In genomic region chr9:22468170-22468898, GRCm38 (mm10) we compare ENCODE assay signal across 8 mouse cellular contexts. TPM values are rescaled to one million over a fixed set of nuclear protein-coding genes. Genes with fewer than 3 reads are reported as not detected.
A peak's percentile ranks its signal among the peaks of the same experiment; 100 is the strongest.
DNase-seq lines count a peak whose midpoint lies in the region; ATAC-seq lines count a peak whose summit lies in the region.

No protein-coding gene starts in this region.

- peak overlapping the region; percentile 78 for H3K4me3 ChIP-seq in embryonic facial prominence, embryonic 12.5 days
- peak overlapping the region; percentile 80 to 99 for H3K4me3 ChIP-seq in heart, embryonic 14.5 days (ENCODE audit: control insufficient read depth in 1 of 2, insufficient read depth in 1 of 2, low read depth in 1 of 2, low read length in 2 of 2)

- no peaks in the 10 kb centered on the region for H3K27me3 ChIP-seq in embryonic facial prominence, embryonic 12.5 days
- no peaks in the 10 kb centered on the region for H3K27me3 ChIP-seq in heart, embryonic 14.5 days (ENCODE audit: control insufficient read depth, insufficient read depth, low read length)

- H3K9me3 ChIP-seq in embryonic facial prominence, embryonic 12.5 days: no peaks in the 10 kb centered on the region
- no peaks in the 10 kb centered on the region for H3K9me3 ChIP-seq in heart, embryonic 14.5 days (ENCODE audit: control insufficient read depth, low read length)

- H3K9ac ChIP-seq in embryonic facial prominence, embryonic 12.5 days: peak overlapping the region; percentile 85
- peak overlapping the region; percentile 97 for H3K9ac ChIP-seq in heart, embryonic 14.5 days (ENCODE audit: low read length)

- H3K36me3 ChIP-seq in embryonic facial prominence, embryonic 12.5 days: peaks cover 6% of the 10 kb centered on the region
- peaks cover 26% of the 10 kb centered on the region; the same call in 1 of the 2 replicates for H3K36me3 ChIP-seq in heart, embryonic 14.5 days (ENCODE audit: control insufficient read depth, insufficient read depth, low read length)

- no peaks in the 10 kb centered on the region for H3K4me1 ChIP-seq in embryonic facial prominence, embryonic 12.5 days
- 0 out of 4 replicates have a peak, but pooled peaks cover 0 to 3% of the 10 kb centered on the region in 2 experiments for H3K4me1 ChIP-seq in heart, embryonic 14.5 days (ENCODE audit: control insufficient read depth in 2 of 2, insufficient read depth in 2 of 2, low read length in 2 of 2)

- WGBS in embryonic facial prominence, embryonic 12.5 days: 3% methylated on average over 43 of the region's 43 CpGs
- 3% methylated on average over 43 of the region's 43 CpGs for WGBS in heart, embryonic 14.5 days

- peak; percentile 62 to 84 for DNase-seq in adrenal gland, adult (ENCODE audit: inconsistent age in 2 of 2, low spot score in 1 of 2)
- DNase-seq in adrenal gland, adult 18-20 months (ENCODE audit: low spot score in 2 of 2): no peak
- DNase-seq in kidney, postnatal 14 days: peak; percentile 84
- DNase-seq in lung, postnatal 14 days: peak; percentile 69
- DNase-seq in ovary, postnatal 36 days (ENCODE audit: low spot score): peak; percentile 70

- H3K27ac ChIP-seq in embryonic facial prominence, embryonic 12.5 days: peak overlapping the region; percentile 86
- H3K27ac ChIP-seq in heart, embryonic 14.5 days (replicated peaks in 1 of 2; ENCODE audit: control insufficient read depth in 1 of 2, insufficient read depth in 1 of 2, low read depth in 2 of 2, low read length in 2 of 2): peak overlapping the region; percentile 86 to 93

- ATAC-seq in activated CD4-positive, CD25-positive, alpha-beta regulatory T cell, adult 4 months: peak; percentile 77
- ATAC-seq in embryonic facial prominence, embryonic 12.5 days (ENCODE audit: insufficient number of reproducible peaks, insufficient read depth, low FRiP score, low TSS enrichment): no peak; the same call in 1 of the 2 replicates
- ATAC-seq in heart, embryonic 14.5 days (ENCODE audit: insufficient number of reproducible peaks, insufficient read depth, low FRiP score, low read depth): peak; percentile 88

- H3K4me2 ChIP-seq in embryonic facial prominence, embryonic 12.5 days (replicated peaks): peak overlapping the region; percentile 76
- peak overlapping the region; percentile 78 for H3K4me2 ChIP-seq in heart, embryonic 14.5 days (ENCODE audit: low read length)

RNA-seq across cellular contexts. Expression of gene Rp9, which starts 1.2 kb away (rescaled TPM):
- 10 to 100 TPM; 31.6 to 35.5 TPM for total RNA-seq in adrenal gland, adult 18-20 months (2021)
- 10 to 100 TPM; 35.3 to 41.9 TPM for polyA plus RNA-seq in activated CD4-positive, CD25-positive, alpha-beta regulatory T cell, adult 4 months (2017; shearing (Covaris generic))
- polyA plus RNA-seq in embryonic facial prominence, embryonic 12.5 days (2016; fragmentation: Nextera tagmentation; extraction: Ambion mirVana): 72.5 and 73.1 TPM in 2 replicates
- polyA plus RNA-seq in heart, embryonic 14.5 days (2014; fragmentation: Nextera tagmentation; extraction: Ambion mirVana): 51.1 and 52.3 TPM in 2 replicates

RNA-seq across cellular contexts. Expression of gene Bbs9, which starts 7.2 kb away (rescaled TPM):
- 10 to 100 TPM; 12.5 to 16.5 TPM for total RNA-seq in adrenal gland, adult 18-20 months (2021)
- 10 to 100 TPM; 10.7 to 15.1 TPM for polyA plus RNA-seq in activated CD4-positive, CD25-positive, alpha-beta regulatory T cell, adult 4 months (2017; shearing (Covaris generic))
- 16.7 and 17.3 TPM in 2 replicates for polyA plus RNA-seq in embryonic facial prominence, embryonic 12.5 days (2016; fragmentation: Nextera tagmentation; extraction: Ambion mirVana)
- 6.4 and 11.6 TPM in 2 replicates for polyA plus RNA-seq in heart, embryonic 14.5 days (2014; fragmentation: Nextera tagmentation; extraction: Ambion mirVana)

RNA-seq across cellular contexts. Expression of gene Gm17545, which starts 14.2 kb away (rescaled TPM):
- not detected for total RNA-seq in adrenal gland, adult 18-20 months (2021)
- polyA plus RNA-seq in activated CD4-positive, CD25-positive, alpha-beta regulatory T cell, adult 4 months (2017; shearing (Covaris generic)): not detected
- not detected in 2 replicates for polyA plus RNA-seq in embryonic facial prominence, embryonic 12.5 days (2016; fragmentation: Nextera tagmentation; extraction: Ambion mirVana)
- polyA plus RNA-seq in heart, embryonic 14.5 days (2014; fragmentation: Nextera tagmentation; extraction: Ambion mirVana): not detected in 2 replicates

RNA-seq across cellular contexts. Expression of gene 9530077C05Rik, which starts 57.0 kb away (rescaled TPM):
- total RNA-seq in adrenal gland, adult 18-20 months (2021): 1 to 10 TPM; 3.2 to 5.0 TPM
- polyA plus RNA-seq in activated CD4-positive, CD25-positive, alpha-beta regulatory T cell, adult 4 months (2017; shearing (Covaris generic)): 1 to 10 TPM; 1.7 to 2.2 TPM
- 4.6 and 4.8 TPM in 2 replicates for polyA plus RNA-seq in embryonic facial prominence, embryonic 12.5 days (2016; fragmentation: Nextera tagmentation; extraction: Ambion mirVana)
- 1.9 and 2.2 TPM in 2 replicates for polyA plus RNA-seq in heart, embryonic 14.5 days (2014; fragmentation: Nextera tagmentation; extraction: Ambion mirVana)

Comparison
In these comparisons a context has a peak if more than half of its experiments do, and no peak if none do; other contexts are left out.
1. DNase-seq: peak in adrenal gland, adult (2 of 2), kidney, postnatal 14 days (single experiment), lung, postnatal 14 days (single experiment) and ovary, postnatal 36 days (single experiment); none in adrenal gland, adult 18-20 months (0 of 2).